Comparison of ENCODE assay signal across 10 mouse cellular contexts in the genomic region with DNA sequence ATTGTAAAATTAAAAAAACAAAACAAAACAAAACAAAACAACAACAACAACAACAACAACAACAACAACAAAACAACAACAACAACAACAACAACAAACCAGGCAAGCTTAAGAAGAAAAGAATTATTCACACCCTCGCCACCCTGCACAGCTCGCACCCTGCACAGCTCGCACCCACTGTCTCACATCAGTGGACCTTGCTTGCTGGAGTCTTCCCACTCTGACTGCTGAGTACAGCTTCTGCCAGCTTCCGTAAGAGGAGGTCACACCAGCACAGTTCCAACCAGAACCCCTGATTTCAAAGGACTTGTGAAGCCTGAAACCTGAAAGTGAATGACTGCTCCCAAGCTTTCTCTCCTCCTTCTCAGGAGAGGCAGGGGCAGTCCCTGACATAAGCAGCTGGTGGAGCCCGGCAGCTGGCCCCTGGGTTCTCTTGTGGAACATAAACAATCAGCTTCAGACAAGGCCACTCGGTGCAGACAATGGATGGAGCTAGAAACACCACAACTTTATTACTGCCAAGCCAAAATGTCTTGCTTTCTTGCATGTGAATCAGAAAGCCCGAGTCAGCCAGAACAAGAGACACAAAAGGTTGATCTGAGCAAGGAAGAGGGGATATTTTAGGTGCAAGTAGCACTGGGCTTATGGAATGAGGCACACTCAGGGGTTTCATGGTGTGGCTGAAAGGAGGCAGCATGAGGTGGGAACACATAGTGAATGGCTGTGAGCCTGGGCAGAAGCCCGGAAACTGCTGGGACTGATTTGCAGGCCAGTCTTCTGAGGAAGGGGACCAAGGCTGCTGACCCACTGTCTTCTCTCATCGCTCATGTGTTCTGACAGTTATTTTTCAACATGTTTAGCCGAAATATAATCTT.
DNase-seq lines count a peak whose midpoint lies in the region; ATAC-seq and TF ChIP-seq lines count a peak whose summit lies in the region.
"Had no signal": no experiment of that assay in that cellular context is flagged by ENCODE, and none has a peak within 500 bp of the region (broad histone marks: within the 10 kb centered on the region; RNA-seq: fewer than 3 reads in every experiment).

No protein-coding gene starts in this region.

- peak; percentile 58 for DNase-seq in kidney, postnatal 0 days (ENCODE audit: low spot score)
- DNase-seq in kidney, adult 18-20 months: no peak
- peak; percentile 38 for DNase-seq in embryonic facial prominence, embryonic 10.5 days (ENCODE audit: low spot score)
- peak; percentile 61 for DNase-seq in neural tube, embryonic 11.5 days (ENCODE audit: low spot score)
- no peak for DNase-seq in spleen, adult 18-20 months
- no peak for DNase-seq in spleen, postnatal 10 days (ENCODE audit: low spot score in 2 of 2)
- DNase-seq: lung, postnatal 10 days had no signal

- H3K4me2 ChIP-seq in kidney, postnatal 0 days (ENCODE audit: low read length): no peak overlapping the region
- no peak overlapping the region for H3K4me2 ChIP-seq in hindbrain, embryonic 13.5 days
- H3K4me2 ChIP-seq in neural tube, embryonic 11.5 days (ENCODE audit: low read depth): no peak overlapping the region
- H3K4me2 ChIP-seq in liver, embryonic 12.5 days: no peak overlapping the region

- no peak overlapping the region for H3K4me3 ChIP-seq in kidney, postnatal 0 days (replicated peaks; ENCODE audit: low read depth, low read length)
- no peak overlapping the region for H3K4me3 ChIP-seq in embryonic facial prominence, embryonic 10.5 days
- no peak overlapping the region for H3K4me3 ChIP-seq in hindbrain, embryonic 13.5 days
- no peak overlapping the region for H3K4me3 ChIP-seq in neural tube, embryonic 11.5 days (ENCODE audit: low read depth, low read length)
- H3K4me3 ChIP-seq in liver, embryonic 12.5 days: no peak overlapping the region

- H3K4me1 ChIP-seq in kidney, postnatal 0 days (replicated peaks; ENCODE audit: insufficient read depth, low read length): no peaks in the 10 kb centered on the region
- peaks cover 6% of the 10 kb centered on the region for H3K4me1 ChIP-seq in embryonic facial prominence, embryonic 10.5 days
- H3K4me1 ChIP-seq in hindbrain, embryonic 13.5 days (replicated peaks): peaks cover 7% of the 10 kb centered on the region
- peaks cover 6% of the 10 kb centered on the region for H3K4me1 ChIP-seq in neural tube, embryonic 11.5 days (ENCODE audit: control insufficient read depth, insufficient read depth, low read length)
- H3K4me1 ChIP-seq in liver, embryonic 12.5 days: no peaks in the 10 kb centered on the region

- H3K36me3 ChIP-seq in kidney, postnatal 0 days (ENCODE audit: insufficient read depth, low read length): no peaks in the 10 kb centered on the region
- no peaks in the 10 kb centered on the region for H3K36me3 ChIP-seq in embryonic facial prominence, embryonic 10.5 days (replicated peaks)
- H3K36me3 ChIP-seq in hindbrain, embryonic 13.5 days: no peaks in the 10 kb centered on the region
- no peaks in the 10 kb centered on the region for H3K36me3 ChIP-seq in neural tube, embryonic 11.5 days (ENCODE audit: control insufficient read depth, insufficient read depth, low read length)
- H3K36me3 ChIP-seq in liver, embryonic 12.5 days: no peaks in the 10 kb centered on the region

- no peak for TF ChIP-seq CTCF in kidney, postnatal 0 days (IDR thresholded peaks at IDR 0.05; ENCODE audit: low read depth)

- no peaks in the 10 kb centered on the region for H3K9me3 ChIP-seq in kidney, postnatal 0 days (replicated peaks; ENCODE audit: low read length)
- no peaks in the 10 kb centered on the region for H3K9me3 ChIP-seq in embryonic facial prominence, embryonic 10.5 days
- H3K9me3 ChIP-seq in hindbrain, embryonic 13.5 days: no peaks in the 10 kb centered on the region
- H3K9me3 ChIP-seq in neural tube, embryonic 11.5 days (ENCODE audit: control insufficient read depth, low read length): no peaks in the 10 kb centered on the region
- H3K9me3 ChIP-seq in liver, embryonic 12.5 days (replicated peaks): no peaks in the 10 kb centered on the region

- ATAC-seq in kidney, postnatal 0 days (replicated peaks; ENCODE audit: low FRiP score, low read depth): peak; percentile 74
- peak; percentile 69; the same call in 1 of the 2 replicates for ATAC-seq in hindbrain, embryonic 13.5 days (ENCODE audit: low FRiP score)
- peak; percentile 84 for ATAC-seq in neural tube, embryonic 11.5 days (ENCODE audit: insufficient read depth, low FRiP score, low TSS enrichment)
- no peak for ATAC-seq in liver, embryonic 12.5 days
- ATAC-seq: inflammation-experienced regulatory T-cells, adult 6 months had no signal

- no peak overlapping the region for H3K27ac ChIP-seq in kidney, postnatal 0 days
- H3K27ac ChIP-seq in embryonic facial prominence, embryonic 10.5 days (replicated peaks): peak overlapping the region; percentile 63
- peak overlapping the region; percentile 36; the same call in 1 of the 2 replicates for H3K27ac ChIP-seq in hindbrain, embryonic 13.5 days
- H3K27ac ChIP-seq in neural tube, embryonic 11.5 days (ENCODE audit: low read depth, low read length): peak overlapping the region; percentile 72
- H3K27ac ChIP-seq in liver, embryonic 12.5 days: no peak overlapping the region

- H3K27me3 ChIP-seq in kidney, postnatal 0 days (ENCODE audit: insufficient read depth, low read length): no peaks in the 10 kb centered on the region
- H3K27me3 ChIP-seq in embryonic facial prominence, embryonic 10.5 days (replicated peaks; ENCODE audit: low read depth, poor library complexity, severe bottlenecking): no peaks in the 10 kb centered on the region
- H3K27me3 ChIP-seq in hindbrain, embryonic 13.5 days: no peaks in the 10 kb centered on the region
- H3K27me3 ChIP-seq in neural tube, embryonic 11.5 days (ENCODE audit: control insufficient read depth, insufficient read depth, low read length): no peaks in the 10 kb centered on the region
- H3K27me3 ChIP-seq in liver, embryonic 12.5 days (replicated peaks): no peaks in the 10 kb centered on the region

- WGBS in kidney, postnatal 0 days: 50% methylated on average over 10 of the region's 10 CpGs
- WGBS in embryonic facial prominence, embryonic 10.5 days: 64% methylated on average over 10 of the region's 10 CpGs
- 52% methylated on average over 10 of the region's 10 CpGs for WGBS in hindbrain, embryonic 13.5 days
- 50% methylated on average over 10 of the region's 10 CpGs for WGBS in neural tube, embryonic 11.5 days
- 62% methylated on average over 10 of the region's 10 CpGs for WGBS in liver, embryonic 12.5 days (ENCODE audit: insufficient replicate concordance)

- no peak overlapping the region for H3K9ac ChIP-seq in kidney, postnatal 0 days (ENCODE audit: low read depth, low read length)
- no peak overlapping the region for H3K9ac ChIP-seq in hindbrain, embryonic 13.5 days
- 0 out of 2 replicates have a peak overlapping the region, but pooled peaks have one; percentile 14 for H3K9ac ChIP-seq in neural tube, embryonic 11.5 days (ENCODE audit: low read length)
- H3K9ac ChIP-seq in liver, embryonic 12.5 days: no peak overlapping the region

Comparison
In these comparisons a context has a peak if more than half of its experiments do, and no peak if none do; other contexts are left out.
1. DNase-seq: peak in kidney, postnatal 0 days (single experiment), embryonic facial prominence, embryonic 10.5 days (single experiment) and neural tube, embryonic 11.5 days (single experiment); none in kidney, adult 18-20 months (single experiment), spleen, adult 18-20 months (0 of 2) and spleen, postnatal 10 days (0 of 2).
2. H3K27ac ChIP-seq: peak in embryonic facial prominence, embryonic 10.5 days (single experiment), hindbrain, embryonic 13.5 days (single experiment) and neural tube, embryonic 11.5 days (single experiment); none in kidney, postnatal 0 days (single experiment) and liver, embryonic 12.5 days (single experiment).